Mouse (Mus musculus) embryonic fibroblast, embryonic 13.5 days (primary cell): ENCODE measurements around the gene Thbs4.
"Not testable (repeated sequence)": the region's sequence is repeated elsewhere in the genome, so short reads cannot be mapped to it uniquely, and the experiment has no call there.

Experiments
- CTCF ChIP-seq: IDR thresholded peaks from 2 replicates; pipeline ENCODE4 v1.5.1; 2011; ENCODE audit warnings: mild to moderate bottlenecking, control low read depth, low read length, moderate library complexity, borderline replicate concordance; ENCODE audit not compliant: insufficient read depth
- POLR2A ChIP-seq: IDR thresholded peaks from 2 replicates; pipeline ENCODE4 v1.6.1; 2011; ENCODE audit warnings: low read depth, mild to moderate bottlenecking, control low read depth, low read length, moderate library complexity

- TF ChIP-seq POLR2A, CTCF: not testable (repeated sequence)
These were observed 16.0 kb upstream of the Thbs4 start for GRCm38 (mm10) chr13:92810592-92810991.
